Mouse (Mus musculus) skeletal muscle tissue, adult 2 months (tissue): ENCODE data around the gene 1700016C15Rik.
A peak's percentile ranks its signal among the peaks of the same experiment; 100 is the strongest.

Experiments used
- DNase-seq: peaks from one replicate; pipeline ENCODE4 v3.0.0-alpha.2; 2012; ENCODE audit warnings: low read depth, low spot score

1700016C15Rik gene

GRCm38 (mm10) chr1:177717057-177717835 is 12.4 kb upstream of the 1700016C15Rik start:
- DNase-seq, result no peak

GRCm38 (mm10) chr1:177718340-177719028 is 11.1 kb upstream of the 1700016C15Rik start:
- DNase-seq, result no peak

GRCm38 (mm10) chr1:177719029-177719427 is 10.6 kb upstream of the 1700016C15Rik start:
- no peak for DNase-seq

- DNase-seq, result peak; percentile 81
Measured at GRCm38 (mm10) chr1:177723786-177724185, 5.8 kb upstream of the 1700016C15Rik start.

- no peak for DNase-seq
Measured at GRCm38 (mm10) chr1:177726870-177727269, 2.7 kb upstream of the 1700016C15Rik start.

- DNase-seq, result no peak
Measured at GRCm38 (mm10) chr1:177727883-177728525, 1.6 kb upstream of the 1700016C15Rik start.

GRCm38 (mm10) chr1:177731973-177732372 is 2.4 kb downstream of the 1700016C15Rik start:
- DNase-seq, result no peak

- no peak for DNase-seq
Measured at GRCm38 (mm10) chr1:177737505-177738105, 8.0 kb downstream of the 1700016C15Rik start.

- no peak for DNase-seq
Measured at GRCm38 (mm10) chr1:177740707-177741106, 11.1 kb downstream of the 1700016C15Rik start.

- DNase-seq, result no peak
Measured at GRCm38 (mm10) chr1:177742119-177742518, 12.5 kb downstream of the 1700016C15Rik start.

GRCm38 (mm10) chr1:177744521-177745325 is 15.1 kb downstream of the 1700016C15Rik start:
- DNase-seq, result no peak

- no peak for DNase-seq
Measured at GRCm38 (mm10) chr1:177747869-177748540, 18.4 kb downstream of the 1700016C15Rik start.

GRCm38 (mm10) chr1:177753496-177753895 is 23.9 kb downstream of the 1700016C15Rik start:
- no peak for DNase-seq

- no peak for DNase-seq
Measured at GRCm38 (mm10) chr1:177757249-177757648, 27.6 kb downstream of the 1700016C15Rik start.

- DNase-seq, result no peak
Measured at GRCm38 (mm10) chr1:177768931-177769330, 39.3 kb downstream of the 1700016C15Rik start.

GRCm38 (mm10) chr1:177777397-177777796 is 47.8 kb downstream of the 1700016C15Rik start:
- DNase-seq, result no peak

- no peak for DNase-seq
Measured at GRCm38 (mm10) chr1:177792835-177793234, 63.2 kb downstream of the 1700016C15Rik start.

GRCm38 (mm10) chr1:177794866-177795265 is 65.3 kb downstream of the 1700016C15Rik start:
- DNase-seq, result no peak

- no peak for DNase-seq
Measured at GRCm38 (mm10) chr1:177795421-177796192, 66.0 kb downstream of the 1700016C15Rik start.
